Mouse (Mus musculus) midbrain, embryonic 14.5 days (tissue): ENCODE results near the gene Ppp2r5e. TPM values are rescaled to one million over a fixed set of nuclear protein-coding genes. Genes with fewer than 3 reads are reported as not detected.

Experiments used
- ATAC-seq: fragments of 200-750 bp; cut with Nextera tagmentation; 2 replicates; pipeline ENCODE4 v1.8.0; 2017; ENCODE audit warnings: moderate number of reproducible peaks, moderate library complexity; ENCODE audit not compliant: low FRiP score, low TSS enrichment
- DNase-seq: peaks from one replicate; pipeline ENCODE4 v3.0.0-alpha.2; 2015
- H3K27ac ChIP-seq: fragments of 300-500 bp; sonication (generic); replicated peaks from 2 replicates; pipeline ENCODE4 v1.5.1; 2014; ENCODE audit warnings: mild to moderate bottlenecking, low read depth, low read length, moderate library complexity
- H3K27me3 ChIP-seq: fragments of 300-500 bp; sonication (generic); 2 replicates; pipeline ENCODE4 v1.6.1; 2014; ENCODE audit warnings: low read length, control low read depth, mixed read lengths; ENCODE audit not compliant: control insufficient read depth, insufficient read depth
- H3K36me3 ChIP-seq: fragments of 300-500 bp; sonication (generic); 2 replicates; pipeline ENCODE4 v1.6.1; 2014; ENCODE audit warnings: low read length, control low read depth; ENCODE audit not compliant: control insufficient read depth, insufficient read depth
- H3K4me1 ChIP-seq: fragments of 300-500 bp; sonication (generic); 2 replicates; pipeline ENCODE4 v1.6.1; 2014; ENCODE audit warnings: mild to moderate bottlenecking, antibody characterized with exemption, low read length, control low read depth; ENCODE audit not compliant: control insufficient read depth, insufficient read depth
- H3K4me2 ChIP-seq: fragments of 300-500 bp; sonication (generic); 2 replicates; pipeline ENCODE4 v1.6.1; 2014; ENCODE audit warnings: mild to moderate bottlenecking, low read length, moderate library complexity
- H3K4me3 ChIP-seq: fragments of 300-500 bp; sonication (generic); replicated peaks from 2 replicates; pipeline ENCODE4 v1.5.1; 2014; ENCODE audit warnings: low read depth, low read length
- H3K9ac ChIP-seq: fragments of 300-500 bp; sonication (generic); replicated peaks from 2 replicates; pipeline ENCODE4 v1.6.1; 2014; ENCODE audit warnings: mild to moderate bottlenecking, low read length, moderate library complexity
- H3K9me3 ChIP-seq: fragments of 300-500 bp; sonication (generic); 2 replicates; pipeline ENCODE4 v1.6.1; 2016; ENCODE audit warnings: low read length, control low read depth, mixed read lengths; ENCODE audit not compliant: control insufficient read depth
- WGBS: fragments of 180-500 bp; shearing (Covaris S2); extraction: QIAGEN DNeasy Blood & Tissue Kit; methylation state at CpG from one replicate; pipeline ENCODE4 v1.1.7; 2014; 5-methylcytosine and 5-hydroxymethylcytosine counted together
- polyA plus RNA-seq: library from polyadenylated mRNA; unstranded; fragments of >200 nt; fragmentation: Nextera tagmentation; extraction: Ambion mirVana; gene quantifications from 2 replicates; pipeline ENCODE4 v1.2.1, GENCODE M21; 2014

Ppp2r5e gene
- polyA plus RNA-seq, 1 experiment from 2014 or later = 30.3 TPM

- Histone ChIP-seq H3K4me1 (peaks cover 14% of the 10 kb centered on the region), H3K27ac (no peak overlapping the region), H3K27me3 (no peaks in the 10 kb centered on the region), H3K4me3 (no peak overlapping the region), H3K4me2 (no peak overlapping the region), H3K9ac (no peak overlapping the region), H3K9me3 (no peaks in the 10 kb centered on the region), H3K36me3 (no peaks in the 10 kb centered on the region)
- no peak for ATAC-seq
- DNase-seq = no peak
- 74% methylated on average over 3 of the region's 3 CpGs for WGBS
These were observed 56.8 kb downstream of the Ppp2r5e start for GRCm38 (mm10) chr12:75539228-75539627.

- no peaks in the 10 kb centered on the region for H3K36me3 ChIP-seq
- no peak overlapping the region for H3K9ac ChIP-seq
- no peak for DNase-seq
- H3K4me3 ChIP-seq = no peak overlapping the region
- no peak for ATAC-seq
- H3K27ac ChIP-seq = no peak overlapping the region
- peaks cover 14% of the 10 kb centered on the region for H3K4me1 ChIP-seq
- no peak overlapping the region for H3K4me2 ChIP-seq
- WGBS = 52% methylated on average over 6 of the region's 6 CpGs
- H3K9me3 ChIP-seq = no peaks in the 10 kb centered on the region
- no peaks in the 10 kb centered on the region for H3K27me3 ChIP-seq
These were observed 58.2 kb downstream of the Ppp2r5e start for GRCm38 (mm10) chr12:75537673-75538423.

DNA sequence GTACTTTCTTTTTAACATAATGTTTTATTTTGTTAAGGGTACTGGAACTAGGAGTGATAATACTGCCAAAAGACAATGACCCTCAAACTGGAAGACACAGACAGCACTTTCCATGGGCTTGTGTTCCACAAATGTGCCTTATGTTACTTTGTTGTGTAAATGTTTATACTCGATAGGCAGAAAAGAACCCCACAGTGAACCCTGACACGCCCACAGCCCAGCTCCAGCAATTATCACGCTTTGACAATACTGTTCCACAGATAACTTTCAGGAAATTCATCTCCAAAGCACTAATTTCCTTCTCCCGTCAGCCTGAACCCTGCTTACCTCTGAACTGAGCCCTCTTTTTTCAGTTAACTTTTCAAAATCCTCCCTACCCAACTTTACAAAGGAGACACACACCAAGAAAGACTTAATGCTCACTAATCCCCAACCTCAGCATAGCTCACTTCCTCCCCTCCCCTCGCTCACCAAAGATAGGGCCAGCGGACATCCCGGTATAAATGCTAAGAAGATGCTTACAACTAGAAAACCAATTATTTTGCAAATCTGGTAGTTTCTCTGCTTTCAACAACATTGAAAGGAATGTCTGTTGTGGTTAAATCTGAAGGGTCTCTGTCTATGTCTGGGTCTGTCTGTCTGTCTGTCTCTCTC lies 58.9 kb downstream of the Ppp2r5e start:
- Histone ChIP-seq H3K27ac (no peak overlapping the region), H3K36me3 (no peaks in the 10 kb centered on the region), H3K4me2 (no peak overlapping the region), H3K4me1 (peaks cover 14% of the 10 kb centered on the region), H3K9ac (no peak overlapping the region), H3K4me3 (no peak overlapping the region), H3K27me3 (no peaks in the 10 kb centered on the region), H3K9me3 (no peaks in the 10 kb centered on the region)
- DNase-seq = peak; percentile 12
- WGBS = 13% methylated on average over 7 of the region's 7 CpGs
- ATAC-seq = no peak

GRCm38 (mm10) chr12:75536566-75536965 lies 59.5 kb downstream of the Ppp2r5e start:
- Histone ChIP-seq H3K27ac (no peak overlapping the region), H3K36me3 (no peaks in the 10 kb centered on the region), H3K4me3 (no peak overlapping the region), H3K9me3 (no peaks in the 10 kb centered on the region), H3K9ac (no peak overlapping the region), H3K4me2 (no peak overlapping the region), H3K27me3 (no peaks in the 10 kb centered on the region), H3K4me1 (peaks cover 14% of the 10 kb centered on the region)
- WGBS = 66% methylated on average over 7 of the region's 7 CpGs
- ATAC-seq (no peak), DNase-seq (no peak)

DNA sequence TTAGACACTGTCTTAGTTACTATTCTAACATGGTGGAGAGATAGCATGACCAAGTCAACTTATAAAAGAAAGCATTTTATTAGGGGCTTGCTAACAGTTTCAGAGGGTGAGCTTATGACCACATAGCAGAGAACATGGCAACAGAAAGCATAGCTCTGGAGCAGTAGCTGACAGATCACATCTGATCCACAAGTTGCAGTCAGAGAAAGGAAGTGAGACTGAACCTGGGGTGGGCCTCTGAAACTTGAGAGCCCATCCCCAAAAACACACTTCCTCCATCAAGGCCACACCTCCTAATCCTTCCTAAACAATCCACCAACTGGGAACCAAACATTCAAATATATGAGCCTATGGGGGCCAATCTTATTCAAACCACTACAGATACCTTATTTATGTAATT lies 62.9 kb downstream of the Ppp2r5e start:
- no peak overlapping the region for H3K27ac ChIP-seq
- no peak for DNase-seq

DNA sequence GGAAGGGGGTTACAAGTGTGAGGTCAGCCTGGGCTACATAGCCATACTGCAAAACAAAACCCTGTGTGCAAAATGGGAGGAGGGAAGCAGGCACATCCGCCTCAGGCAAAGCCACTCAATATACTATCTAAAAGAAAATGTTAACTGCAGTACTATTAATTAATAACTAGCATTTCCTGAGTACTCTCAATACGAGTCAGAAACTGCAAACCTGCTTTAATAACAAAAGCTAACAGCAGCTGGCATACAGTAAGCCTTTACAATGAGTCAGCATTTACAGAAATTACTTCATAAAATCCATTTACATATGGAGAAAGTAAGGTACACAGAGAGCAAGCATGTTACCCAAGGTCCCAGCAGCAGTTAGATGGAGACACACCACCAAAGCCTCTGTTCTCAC lies 64.2 kb downstream of the Ppp2r5e start:
- no peak overlapping the region for H3K9ac ChIP-seq
- H3K27ac ChIP-seq = no peak overlapping the region
- WGBS = 87% methylated on average over 2 of the region's 2 CpGs
- H3K9me3 ChIP-seq = no peaks in the 10 kb centered on the region
- H3K27me3 ChIP-seq = no peaks in the 10 kb centered on the region
- no peaks in the 10 kb centered on the region for H3K36me3 ChIP-seq
- H3K4me2 ChIP-seq = no peak overlapping the region
- DNase-seq = no peak
- H3K4me3 ChIP-seq = no peak overlapping the region
- peaks cover 7% of the 10 kb centered on the region; the same call in 1 of the 2 replicates for H3K4me1 ChIP-seq
- no peak for ATAC-seq

More for the DNA sequence above, 62.9 kb downstream of the Ppp2r5e start:
- Histone ChIP-seq H3K4me1 (peaks cover 16% of the 10 kb centered on the region), H3K27me3 (no peaks in the 10 kb centered on the region), H3K9me3 (no peaks in the 10 kb centered on the region), H3K9ac (no peak overlapping the region), H3K4me3 (no peak overlapping the region), H3K36me3 (no peaks in the 10 kb centered on the region), H3K4me2 (no peak overlapping the region)
- no peak for ATAC-seq

- no peak overlapping the region for H3K9ac ChIP-seq
- H3K4me1 ChIP-seq = peaks cover 6% of the 10 kb centered on the region; the same call in 1 of the 2 replicates
- H3K36me3 ChIP-seq = no peaks in the 10 kb centered on the region
- no peaks in the 10 kb centered on the region for H3K27me3 ChIP-seq
- DNase-seq (no peak), ATAC-seq (no peak)
- H3K9me3 ChIP-seq = no peaks in the 10 kb centered on the region
- 90% methylated on average over 7 of the region's 7 CpGs for WGBS
- H3K4me2 ChIP-seq = no peak overlapping the region
- no peak overlapping the region for H3K27ac ChIP-seq
- H3K4me3 ChIP-seq = no peak overlapping the region
These were observed 66.9 kb downstream of the Ppp2r5e start for GRCm38 (mm10) chr12:75528857-75529808.

DNA sequence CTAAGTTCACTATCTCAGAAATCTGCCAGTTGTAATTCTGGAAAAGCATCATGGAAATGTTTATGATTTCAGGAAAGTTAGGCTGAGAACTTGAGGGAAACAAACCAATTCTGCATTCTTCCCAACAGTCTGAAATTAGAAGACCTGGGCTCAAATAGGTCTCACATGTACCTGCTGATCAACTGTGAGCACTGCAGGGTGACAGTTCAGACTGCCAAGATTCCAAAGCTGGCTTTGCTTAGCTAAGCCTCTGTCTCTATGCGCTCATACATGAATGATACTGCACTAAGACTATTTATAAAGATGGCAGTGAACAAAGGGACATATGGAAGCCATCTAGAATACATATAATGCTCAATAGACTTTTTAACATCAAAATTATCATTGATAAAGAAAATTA lies 67.7 kb downstream of the Ppp2r5e start:
- peaks cover 6% of the 10 kb centered on the region; the same call in 1 of the 2 replicates for H3K4me1 ChIP-seq
- WGBS = 88% methylated on average over 1 of the region's 1 CpGs
- H3K9me3 ChIP-seq = no peaks in the 10 kb centered on the region
- no peak overlapping the region for H3K27ac ChIP-seq
- no peaks in the 10 kb centered on the region for H3K27me3 ChIP-seq
- no peak for ATAC-seq
- H3K9ac ChIP-seq = no peak overlapping the region
- no peak for DNase-seq
- H3K4me3 ChIP-seq = no peak overlapping the region
- no peak overlapping the region for H3K4me2 ChIP-seq
- no peaks in the 10 kb centered on the region for H3K36me3 ChIP-seq
